Mouse (Mus musculus) forebrain, embryonic 15.5 days (tissue): ENCODE data around the gene Zbtb16. TPM values are rescaled to one million over a fixed set of nuclear protein-coding genes. Genes with fewer than 3 reads are reported as not detected.

ENCODE experiments used
- polyA plus RNA-seq: library from polyadenylated mRNA; unstranded; fragments of >200 nt; fragmentation: Nextera tagmentation; extraction: Ambion mirVana; gene quantifications from 2 replicates; pipeline ENCODE4 v1.2.1, GENCODE M21; 2015

Zbtb16 gene
- polyA plus RNA-seq, 1 experiment from 2014 or later: 5.2 TPM

Other genes with a start within 250 kb of the Zbtb16 start
- gene Nnmt, start 231.1 kb downstream of the Zbtb16 start, polyA plus RNA-seq: 0.42 and 0.74 TPM in 2 replicates
- gene Htr3a, start 74.9 kb upstream of the Zbtb16 start, polyA plus RNA-seq: 4.5 and 6.2 TPM in 2 replicates
- not detected in 2 replicates for gene Htr3b, start 128.8 kb upstream of the Zbtb16 start, polyA plus RNA-seq
- 33.5 and 33.8 TPM in 2 replicates for gene Usp28, start 149.2 kb upstream of the Zbtb16 start, polyA plus RNA-seq
- 30.3 and 32.3 TPM in 2 replicates for gene Zw10, start 219.4 kb upstream of the Zbtb16 start, polyA plus RNA-seq
- gene Tmprss5, start 245.0 kb upstream of the Zbtb16 start, polyA plus RNA-seq: 1.2 and 1.7 TPM in 2 replicates